Mouse (Mus musculus): ENCODE measurements around the gene Wrb.

GRCm38 (mm10) chr16:96156019-96156418 is 10.8 kb downstream of the Wrb start:
- TF ChIP-seq POLR2A (IDR thresholded peaks at IDR 0.05; ENCODE audit: extremely low read depth, insufficient read depth, low read length) (no peak), CTCF (IDR thresholded peaks at IDR 0.05; ENCODE audit: extremely low read depth, insufficient read depth, low read length) (no peak)

Data from cortical plate, adult 2 months (tissue).